Mouse (Mus musculus) bone marrow macrophage, adult 2 months (primary cell): ENCODE results near the gene Ntmt1.

Experiments used
- CTCF ChIP-seq: IDR thresholded peaks from 2 replicates; pipeline ENCODE4 v1.5.1; 2012; ENCODE audit warnings: low read depth, mild to moderate bottlenecking, low read length, moderate library complexity
- POLR2A ChIP-seq: IDR thresholded peaks from 2 replicates; pipeline ENCODE4 v1.6.1; 2012; ENCODE audit warnings: mild to moderate bottlenecking, low read depth, low read length, borderline replicate concordance

DNA sequence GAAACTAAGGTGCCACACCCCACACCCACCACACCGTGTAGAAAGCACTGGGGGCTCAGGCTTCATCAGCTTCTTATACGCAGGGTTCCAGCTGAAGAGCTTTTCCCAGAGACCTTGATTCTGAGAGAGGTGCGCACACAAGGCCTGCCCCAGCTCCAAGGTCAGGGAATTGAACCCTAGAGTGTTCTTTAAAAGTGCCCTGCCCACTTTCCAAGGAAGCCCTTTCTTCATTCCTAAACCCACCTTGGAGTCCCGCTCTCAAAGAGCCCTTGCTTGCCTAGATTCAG lies 48.6 kb upstream of the Ntmt1 start:
- TF ChIP-seq POLR2A, result no peak
- TF ChIP-seq CTCF, result no peak
